Mouse (Mus musculus) testis, postnatal 10 days (tissue): ENCODE data around the gene Map3k14.

Experiments
- DNase-seq: peaks from one replicate; pipeline ENCODE4 v3.0.0; 2021; ENCODE audit warnings: low spot score

Gene Map3k14

GRCm38 (mm10) chr11:103208458-103208857 lies 58.8 kb downstream of the Map3k14 start, which contains the start of gene 1700023F06Rik:
Gene 1700023F06Rik (minus strand): TSS chr11:103208558.
- peak; percentile 38 for DNase-seq

DNA sequence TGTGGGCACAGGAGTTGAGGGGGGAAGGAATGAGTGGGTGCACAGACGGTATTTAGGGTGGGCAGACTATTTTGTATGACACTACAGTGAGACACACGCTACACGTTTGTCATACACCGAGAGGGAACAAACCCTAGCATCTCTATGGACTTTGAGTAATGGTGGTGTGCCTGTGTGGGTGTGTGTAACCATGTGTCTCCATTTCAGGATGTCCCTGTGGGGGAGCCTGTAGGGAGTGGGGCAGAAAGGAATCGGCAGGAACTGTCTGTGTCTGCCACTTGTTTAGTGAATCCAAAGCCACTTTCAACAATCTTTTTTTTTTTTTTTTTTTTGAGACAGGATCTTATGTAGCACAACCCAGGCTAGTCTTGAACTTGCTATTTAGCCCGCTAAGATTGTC lies 61.1 kb downstream of the Map3k14 start:
- DNase-seq = no peak

DNA sequence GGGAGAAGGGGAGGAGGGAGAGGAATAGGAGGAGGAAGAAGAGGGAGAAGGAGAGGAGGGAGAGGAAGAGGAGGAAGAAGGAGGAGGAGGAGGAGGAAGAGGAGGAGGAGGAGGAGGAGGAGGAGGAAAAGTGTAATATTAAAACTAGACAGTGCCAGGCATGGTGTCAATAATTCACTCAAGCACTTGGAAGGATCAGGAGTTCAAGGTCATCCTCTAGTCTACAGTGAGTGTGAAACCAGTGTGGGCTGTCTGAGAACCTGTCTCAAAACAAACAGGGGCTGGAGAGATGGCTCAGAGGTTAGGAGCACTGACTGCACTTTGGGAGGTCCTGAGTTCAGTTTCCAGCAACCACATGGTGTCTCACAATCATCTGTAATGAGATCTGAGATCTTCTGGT lies 64.9 kb downstream of the Map3k14 start:
- no peak for DNase-seq

DNA sequence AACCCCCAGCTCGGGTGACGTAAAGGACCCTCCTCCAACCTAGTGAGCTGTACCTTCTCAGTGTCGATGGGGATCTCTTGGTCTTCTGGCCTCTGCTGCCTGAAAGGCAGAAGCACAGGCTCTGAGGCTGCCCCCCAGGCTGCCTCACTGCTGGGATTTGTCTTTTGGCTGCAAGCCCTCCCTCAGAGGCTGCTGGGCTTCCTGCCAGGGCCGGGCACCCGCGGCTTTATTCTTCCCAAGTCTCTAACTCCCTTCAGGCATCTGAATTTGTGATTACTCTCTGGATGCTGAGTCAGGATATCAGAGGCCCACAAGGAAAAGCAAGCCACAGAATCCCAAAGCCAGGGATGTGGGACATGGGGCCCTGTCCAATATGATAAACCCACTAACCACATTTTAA lies 65.6 kb downstream of the Map3k14 start:
- peak; percentile 69 for DNase-seq

GRCm38 (mm10) chr11:103198911-103199803 lies 68.1 kb downstream of the Map3k14 start:
- DNase-seq = peak; percentile 64

GRCm38 (mm10) chr11:103198339-103198738 lies 68.9 kb downstream of the Map3k14 start:
- no peak for DNase-seq

DNA sequence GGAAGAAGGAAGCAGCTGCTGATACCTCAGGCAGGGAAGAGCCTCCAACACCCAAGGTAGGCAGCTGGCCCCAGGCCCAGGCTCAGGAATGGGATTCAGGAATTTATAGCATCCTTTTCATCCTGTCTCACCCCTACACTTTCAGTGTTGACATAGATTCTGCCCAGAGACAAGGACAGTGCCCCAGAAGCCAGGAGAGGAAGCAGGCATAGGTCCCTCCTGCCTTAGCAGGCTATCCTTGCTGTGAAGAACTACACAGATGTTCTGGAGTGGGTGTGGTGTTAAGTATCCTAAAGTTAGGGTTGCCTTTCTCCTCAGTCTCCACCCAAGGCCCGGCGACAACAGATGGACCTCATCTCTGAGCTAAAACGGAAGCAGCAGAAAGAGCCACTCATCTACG lies 69.9 kb downstream of the Map3k14 start:
- no peak for DNase-seq

DNA sequence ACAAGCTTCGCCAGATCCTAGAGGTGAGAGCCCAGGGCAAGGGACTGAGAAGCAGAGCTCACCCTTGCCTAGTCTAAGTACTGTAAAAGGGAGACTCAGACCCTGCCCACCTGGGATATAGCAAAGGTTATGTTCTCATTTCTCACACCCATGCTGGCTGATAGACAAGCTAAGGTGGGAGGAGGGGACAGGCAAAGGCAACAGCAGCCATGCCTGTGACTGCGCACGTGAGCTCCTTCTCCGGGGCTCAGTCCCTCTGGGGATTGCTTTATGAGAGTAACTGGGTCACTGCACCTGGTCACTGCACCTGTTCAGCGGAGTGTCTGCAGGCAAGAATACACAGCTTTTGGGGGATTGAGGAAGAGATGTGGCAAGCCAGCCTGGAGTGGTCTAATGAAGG lies 71.6 kb downstream of the Map3k14 start:
- no peak for DNase-seq

GRCm38 (mm10) chr11:103195236-103195635 lies 72.0 kb downstream of the Map3k14 start:
- no peak for DNase-seq

GRCm38 (mm10) chr11:103193825-103194168 lies 73.5 kb downstream of the Map3k14 start:
- DNase-seq = no peak

- no peak for DNase-seq
Observed at GRCm38 (mm10) chr11:103192956-103193824, 74.1 kb downstream of the Map3k14 start.

DNA sequence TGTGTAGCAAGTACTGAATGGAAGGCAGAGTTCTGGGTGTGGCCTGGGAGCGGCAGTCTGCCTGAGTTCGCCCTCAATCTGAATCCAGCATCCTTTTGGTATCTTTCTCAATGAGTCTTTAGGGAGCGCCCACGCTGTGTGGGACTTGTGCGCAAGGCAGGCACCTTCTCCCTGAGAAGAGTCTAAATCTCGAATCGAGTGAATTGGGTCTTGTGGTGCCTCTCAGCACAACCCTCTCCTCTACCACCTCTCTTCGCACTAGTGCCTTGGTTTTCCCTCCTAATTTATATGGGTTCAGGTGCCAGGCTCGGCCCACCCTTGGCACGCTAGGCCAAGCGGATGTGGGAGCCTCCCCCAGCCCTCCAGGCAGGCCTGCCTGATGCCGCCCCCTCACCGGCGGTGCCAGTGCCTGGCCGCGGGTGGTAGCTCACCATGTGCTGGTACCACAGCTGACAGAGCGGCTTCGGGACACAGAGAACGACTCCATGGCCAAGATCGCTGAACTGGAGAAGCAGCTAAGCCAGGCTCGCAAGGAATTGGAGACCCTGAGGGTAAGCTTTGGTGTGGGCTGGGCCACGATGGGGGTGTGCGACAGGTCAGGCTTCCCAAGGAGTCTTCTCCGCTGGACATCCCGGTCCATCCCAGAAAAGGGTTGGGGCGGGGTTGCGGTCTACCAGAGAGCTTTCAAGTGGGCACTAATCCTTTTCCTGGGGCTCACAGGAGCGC lies 74.9 kb downstream of the Map3k14 start:
- DNase-seq = no peak

DNA sequence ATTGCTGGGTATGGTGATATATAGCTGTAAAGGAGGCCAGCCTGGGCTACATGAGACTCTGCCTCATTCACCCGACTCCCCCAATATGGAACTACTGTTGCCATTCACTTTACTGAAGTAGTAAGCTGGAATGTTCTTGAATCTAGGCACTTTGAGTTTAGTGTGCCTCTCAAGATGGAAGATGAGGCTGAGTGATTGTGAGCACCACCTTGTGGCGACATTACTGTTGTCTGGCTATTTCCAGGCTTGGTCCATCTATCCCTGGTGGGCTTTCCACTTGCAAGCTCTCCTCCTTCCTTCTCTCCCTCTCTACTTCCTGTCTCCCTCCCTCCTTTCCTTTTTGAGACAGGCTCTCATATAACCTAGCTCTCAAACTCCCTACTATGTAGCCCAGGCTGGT lies 82.4 kb downstream of the Map3k14 start:
- peak; percentile 78 for DNase-seq

DNA sequence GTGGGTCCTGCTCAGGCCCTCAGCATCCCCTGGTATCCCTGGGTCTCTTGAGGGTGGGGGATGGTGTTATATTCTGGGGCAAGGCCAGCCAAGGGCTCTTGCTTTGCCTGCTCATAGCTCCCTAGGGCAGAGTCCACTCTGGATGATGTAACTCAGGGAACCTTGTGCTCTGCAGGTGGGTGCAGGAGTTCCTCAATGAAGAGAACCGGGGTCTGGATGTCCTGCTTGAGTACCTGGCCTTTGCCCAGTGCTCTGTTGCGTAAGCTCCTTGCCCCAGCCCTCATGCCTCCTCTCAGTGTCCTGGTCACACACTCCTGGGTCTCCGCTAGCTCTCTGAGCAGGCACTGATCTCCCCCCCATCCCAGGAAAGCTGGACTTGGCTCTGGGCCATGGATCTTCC lies 85.4 kb downstream of the Map3k14 start:
- DNase-seq = no peak

DNA sequence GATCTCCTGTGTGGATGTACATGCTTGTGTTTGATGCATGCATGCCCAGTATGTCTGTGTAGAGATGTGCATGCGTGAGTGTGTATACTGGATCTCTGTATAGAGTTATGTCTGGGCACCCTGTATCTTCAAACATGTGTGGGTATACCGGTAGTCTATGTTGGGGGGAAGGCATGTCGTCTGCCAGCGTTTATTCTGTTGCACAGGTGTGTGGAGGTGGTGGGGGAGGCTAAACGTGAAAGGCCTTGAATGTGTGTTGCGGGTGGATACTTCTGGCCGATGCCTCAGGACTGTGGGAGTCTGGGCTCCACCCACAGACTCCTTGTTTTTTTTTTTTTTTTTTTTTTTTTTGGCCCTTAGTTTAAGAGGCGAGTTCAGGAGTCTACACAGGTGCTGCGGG lies 85.9 kb downstream of the Map3k14 start:
- no peak for DNase-seq

- DNase-seq = no peak
Observed at GRCm38 (mm10) chr11:103180426-103180825, 86.8 kb downstream of the Map3k14 start.

DNA sequence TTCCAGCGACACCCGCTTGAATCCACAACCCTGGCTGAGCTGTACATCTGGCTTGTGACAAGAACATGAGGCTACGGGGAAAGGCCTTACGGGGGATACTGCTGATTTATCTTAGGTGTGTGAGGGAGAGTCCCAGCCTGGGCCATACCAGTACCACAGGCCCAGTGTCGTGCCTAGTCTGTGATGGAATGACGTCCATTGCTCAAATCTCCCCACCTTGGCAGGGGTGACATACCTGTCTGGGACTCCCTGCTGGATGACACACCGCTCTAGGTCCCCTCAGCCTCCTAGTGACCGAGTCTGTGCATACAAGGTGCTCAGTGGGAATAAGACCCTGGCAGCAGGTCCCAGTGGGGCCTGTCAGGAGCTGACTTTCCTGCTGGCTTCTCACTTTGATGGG lies 88.5 kb downstream of the Map3k14 start:
- no peak for DNase-seq

- no peak for DNase-seq
Observed at GRCm38 (mm10) chr11:103177815-103178485, 89.3 kb downstream of the Map3k14 start.

GRCm38 (mm10) chr11:103177216-103177615 lies 90.1 kb downstream of the Map3k14 start:
- DNase-seq = no peak

GRCm38 (mm10) chr11:103176510-103176909 lies 90.8 kb downstream of the Map3k14 start:
- no peak for DNase-seq

- DNase-seq = no peak
Observed at GRCm38 (mm10) chr11:103175688-103176442, 91.4 kb downstream of the Map3k14 start.
